Mouse (Mus musculus) cortical plate, adult 2 months (tissue): ENCODE measurements around the gene Txn2.

Source experiments
- CTCF ChIP-seq: fragments of 200-500 bp; IDR thresholded peaks from 2 replicates; pipeline ENCODE4 v1.5.1; 2011; ENCODE audit warnings: mild to moderate bottlenecking, control low read depth, low read length; ENCODE audit not compliant: insufficient read depth; ENCODE audit errors: extremely low read depth
- POLR2A ChIP-seq: fragments of 200-500 bp; IDR thresholded peaks from 2 replicates; pipeline ENCODE4 v1.6.1; 2011; ENCODE audit warnings: mild to moderate bottlenecking, low read length, control low read depth; ENCODE audit not compliant: insufficient read depth; ENCODE audit errors: extremely low read depth

DNA sequence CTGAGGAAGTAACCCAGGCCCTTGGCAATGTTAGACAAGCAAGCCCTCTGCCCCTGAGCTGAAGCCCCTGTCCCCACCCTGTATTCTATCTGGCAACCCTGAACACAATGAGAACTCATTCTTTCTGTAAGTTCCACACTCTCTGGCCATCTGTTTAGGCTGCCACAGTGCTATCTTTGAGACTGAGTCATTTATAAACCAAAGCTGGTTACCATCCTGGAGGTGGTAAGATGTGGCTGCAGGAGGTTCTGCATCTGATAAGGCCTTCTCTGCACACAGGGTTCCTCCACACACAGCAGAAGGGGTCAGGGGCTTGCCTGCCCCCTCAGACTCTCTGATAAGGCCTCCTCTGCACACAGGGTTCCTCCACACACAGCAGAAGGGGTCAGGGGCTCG, 41.7 kb downstream of the Txn2 start:
- no peak for TF ChIP-seq CTCF
- TF ChIP-seq POLR2A, result no peak
